Mouse (Mus musculus): ENCODE results near the gene Pid1.

- TF ChIP-seq CTCF (IDR thresholded peaks at IDR 0.05; ENCODE audit: low read depth) (no peak), EP300 (IDR thresholded peaks at IDR 0.05; ENCODE audit: low read depth) (no peak)
Measured at GRCm38 (mm10) chr1:84405551-84406290, 41.7 kb upstream of the Pid1 start.

Data from liver, postnatal 0 days (tissue).